Mouse (Mus musculus) layer of hippocampus, adult 8-10 months (tissue): ENCODE measurements around the gene Ppp1r7. TPM values are rescaled to one million over a fixed set of nuclear protein-coding genes. Genes with fewer than 3 reads are reported as not detected.

Experiments used
- microRNA-seq, 2 experiments: library from miRNA; unstranded; fragments of <30 nt; microRNA quantifications; one replicate each; pipeline ENCODE4 v1.2.0; 2022
- total RNA-seq, 4 experiments: library from RNA; stranded (reverse); gene quantifications; 2 replicates each; pipeline ENCODE4 v1.2.4; 2022

The Ppp1r7 gene
- total RNA-seq, 4 experiments from 2014 or later = 75.5 to 85.2 (median 78.7) TPM

Small RNAs within 50 kb of the gene (microRNA-seq; reads per million reads assigned to microRNA genes)
- gene Mir6345 (0 reads per million in 2 experiments), gene Mir6902 (0 reads per million in 2 experiments)

Other genes starting within 250 kb of the Ppp1r7 start
- gene Kif1a, start 240.9 kb upstream of the Ppp1r7 start, total RNA-seq = 100 to 1,000 TPM; 681 to 718 (median 697) TPM
- gene Agxt, start 207.6 kb upstream of the Ppp1r7 start, total RNA-seq = not detected
- not detected for gene 2310007B03Rik, start 181.9 kb upstream of the Ppp1r7 start, total RNA-seq
- under 1 TPM; 0.27 to 0.72 (median 0.37) TPM for gene Crocc2, start 174.1 kb upstream of the Ppp1r7 start, total RNA-seq
- 10 to 100 TPM in 3 of 4 experiments, 1 to 10 TPM in 1; 9.9 to 13.5 (median 12.4) TPM for gene Sned1, start 107.0 kb upstream of the Ppp1r7 start, total RNA-seq
- gene Mterf4, start 36.9 kb upstream of the Ppp1r7 start, total RNA-seq = 10 to 100 TPM; 20.7 to 25.8 (median 22.0) TPM
- 1 to 10 TPM; 3.7 to 9.8 (median 4.4) TPM for gene Pask, start 628 bp downstream of the Ppp1r7 start, total RNA-seq
- under 1 TPM in 2 of 4 experiments, not detected in 2; 0.76 to 0.80 TPM for gene Ano7, start 31.1 kb downstream of the Ppp1r7 start, total RNA-seq
- 100 to 1,000 TPM; 144 to 186 (median 160) TPM for gene Hdlbp, start 136.0 kb downstream of the Ppp1r7 start, total RNA-seq
- gene Farp2, start 169.2 kb downstream of the Ppp1r7 start, total RNA-seq = 10 to 100 TPM; 12.2 to 14.6 (median 13.8) TPM